Mouse (Mus musculus) CH12F3 (cell line): ENCODE measurements at regions not wholly inside any gene's neighbourhood (a gene's known extent, or its start where the extent isn't known, plus 50 kb on each side); places are given as distances from the start of the nearest gene placed in this dataset.
"Not testable (repeated sequence)": the region's sequence is repeated elsewhere in the genome, so short reads cannot be mapped to it uniquely, and the experiment has no call there.

Source experiments
- in situ Hi-C: fragments of 300-500 bp; cut with MboI; formaldehyde crosslinking; loops from 2 replicates; pipeline ENCODE4 v1.14.3; 2020; ENCODE audit warnings: low sequenced_read_pairs

DNA sequence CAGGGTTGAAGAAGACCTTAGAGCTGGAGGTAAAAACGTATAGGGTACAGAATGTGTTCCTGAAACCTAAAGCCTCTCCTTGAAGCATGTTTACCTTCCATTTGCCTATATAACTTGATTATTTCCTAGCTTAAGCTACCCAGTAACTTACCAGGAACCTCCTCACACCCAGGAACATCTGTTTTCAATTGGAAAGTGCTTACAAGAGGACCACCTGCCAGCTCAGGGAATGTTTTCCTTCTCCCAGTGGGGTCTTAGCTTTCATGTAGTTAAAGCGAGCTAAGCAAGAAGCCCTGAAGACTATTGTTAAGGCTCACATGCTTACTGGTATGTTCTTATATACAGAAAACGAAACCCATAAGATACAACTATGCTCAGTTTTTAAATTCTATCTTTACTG, 506.6 kb upstream of the Hsf2 start:
- in situ Hi-C loops: no loop called here

DNA sequence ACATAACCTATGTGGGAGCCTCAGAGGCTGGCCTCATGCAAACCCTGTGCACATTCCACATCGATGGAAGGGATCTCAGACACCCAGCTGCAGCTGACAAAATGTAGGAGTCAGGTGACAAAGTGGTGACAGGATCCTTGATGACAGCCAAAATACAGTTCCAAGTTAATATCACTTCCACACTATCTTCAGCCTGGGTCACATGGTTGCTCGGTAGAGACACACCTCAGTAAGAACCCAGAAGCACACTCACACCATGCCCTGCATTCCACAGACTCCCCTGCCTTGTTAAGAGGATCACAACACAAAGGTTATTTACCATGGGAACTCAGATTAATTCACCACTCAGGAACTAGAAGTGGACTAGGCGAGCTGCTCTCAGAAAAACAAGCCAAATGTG, 505.4 kb upstream of the Hsf2 start:
- in situ Hi-C loops: no loop called here

DNA sequence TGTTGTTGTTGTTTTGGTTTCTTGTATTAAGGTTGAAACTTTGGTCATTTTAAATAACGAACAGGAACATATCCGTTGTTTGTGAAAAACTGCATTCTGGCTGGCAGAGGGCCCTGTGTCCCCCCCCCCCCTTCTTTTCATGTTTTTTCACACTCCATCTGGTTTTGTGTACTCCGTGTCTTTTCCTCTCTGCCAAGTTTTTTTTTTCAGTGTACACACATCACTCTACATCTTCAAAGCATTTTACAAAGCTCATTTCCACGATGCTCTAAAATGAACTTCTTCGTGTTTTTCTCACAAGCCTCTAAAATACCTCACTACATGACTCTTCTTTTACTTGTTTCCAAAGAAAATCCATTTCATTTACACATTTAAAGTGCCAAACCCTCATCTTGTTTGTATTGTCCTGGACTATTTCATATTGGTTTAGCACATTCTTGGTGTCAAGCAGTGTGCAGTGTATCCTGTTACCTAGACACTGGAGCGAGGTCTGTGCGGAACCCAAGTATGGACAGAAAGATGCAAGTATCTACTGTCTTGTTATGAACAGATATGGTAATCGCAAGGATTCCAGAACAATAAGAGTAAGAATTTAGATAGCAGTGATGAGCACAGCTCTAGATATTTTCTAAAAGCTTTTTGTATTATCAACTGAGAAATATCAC, 503.5 kb upstream of the Hsf2 start:
- in situ Hi-C loops: no loop called here

DNA sequence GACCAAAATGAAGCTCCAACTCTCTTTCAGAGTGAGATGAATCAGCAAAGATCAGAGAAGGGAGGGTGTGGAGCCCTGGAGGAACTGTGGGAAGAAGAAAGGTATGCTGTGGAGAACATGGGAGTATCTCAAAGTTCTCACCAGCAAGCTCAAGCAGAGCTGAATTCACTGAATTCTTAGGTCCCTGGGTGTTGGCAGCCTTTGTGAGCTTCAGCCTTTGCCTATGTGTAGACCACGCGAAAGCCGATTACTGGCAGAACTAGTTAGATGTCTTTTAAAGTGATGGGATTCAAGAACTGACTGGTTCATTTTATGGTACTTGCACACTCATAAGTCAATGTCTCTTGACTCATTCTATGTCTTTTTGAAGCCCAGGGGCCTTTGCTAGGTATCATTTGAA, 491.2 kb upstream of the Hsf2 start:
- in situ Hi-C loops: no loop called here

DNA sequence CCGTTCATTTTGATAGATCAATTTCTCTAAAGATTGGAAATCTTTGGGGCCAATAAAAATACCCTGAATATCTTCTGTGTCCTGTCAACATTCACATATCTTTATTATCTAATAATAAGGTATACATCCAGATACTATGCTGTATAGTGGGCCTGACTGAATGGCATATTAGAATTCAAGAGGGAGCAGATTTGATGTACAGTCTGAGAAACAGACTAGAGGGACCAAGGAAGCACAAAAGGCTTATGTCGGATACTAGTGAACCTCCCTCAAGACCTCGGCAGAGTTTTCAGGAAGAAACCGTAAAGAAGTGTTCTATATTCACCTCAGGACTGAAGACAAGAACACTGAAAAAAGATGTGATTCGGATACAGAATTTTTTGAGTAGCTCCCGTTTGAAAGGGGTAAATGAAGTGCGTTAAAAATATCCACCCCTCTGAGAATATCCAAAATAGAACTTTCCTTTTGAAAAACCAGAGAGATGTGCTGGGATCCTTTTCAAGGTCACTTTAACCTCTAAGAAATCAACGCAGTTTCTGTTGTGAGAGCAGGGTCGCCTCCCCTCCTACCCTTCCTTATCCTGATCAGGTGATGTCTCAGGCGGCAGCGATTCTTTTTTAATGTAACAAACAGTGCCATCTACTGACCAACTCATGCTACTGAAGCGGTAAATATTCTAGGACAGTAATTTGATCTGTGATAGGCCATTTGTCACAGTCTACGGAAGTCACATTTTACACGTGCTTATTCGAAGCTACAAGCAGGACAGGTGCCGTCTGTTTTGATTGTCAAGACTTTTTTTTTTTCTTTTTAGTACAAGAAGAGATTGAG, 485.1 kb upstream of the Hsf2 start:
- in situ Hi-C loops: loop anchor here (10.0 kb wide), 1 partner anchor 636 kb away; no protein-coding TSS in a partner anchor

DNA sequence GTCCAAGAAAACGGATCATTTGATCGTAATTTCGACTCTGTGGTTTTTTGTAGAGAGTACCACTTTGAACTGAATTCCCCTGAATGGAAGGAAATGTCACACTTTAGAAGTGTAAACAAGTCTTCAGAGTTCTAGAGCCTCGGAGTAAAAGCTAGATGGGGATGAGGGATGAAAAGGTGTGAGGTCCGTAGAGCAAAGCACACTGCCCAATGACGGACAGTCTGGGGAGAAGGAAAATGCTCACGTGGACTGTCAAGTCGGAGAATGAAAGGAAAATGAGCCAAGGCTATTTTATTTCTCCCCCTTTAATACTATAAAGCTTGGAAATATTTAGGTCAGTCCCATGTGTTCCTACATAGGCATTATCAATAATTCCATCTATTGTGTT, 484.5 kb upstream of the Hsf2 start:
- in situ Hi-C loops: loop anchor here (10.0 kb wide), 1 partner anchor 637 kb away; no protein-coding TSS in a partner anchor

DNA sequence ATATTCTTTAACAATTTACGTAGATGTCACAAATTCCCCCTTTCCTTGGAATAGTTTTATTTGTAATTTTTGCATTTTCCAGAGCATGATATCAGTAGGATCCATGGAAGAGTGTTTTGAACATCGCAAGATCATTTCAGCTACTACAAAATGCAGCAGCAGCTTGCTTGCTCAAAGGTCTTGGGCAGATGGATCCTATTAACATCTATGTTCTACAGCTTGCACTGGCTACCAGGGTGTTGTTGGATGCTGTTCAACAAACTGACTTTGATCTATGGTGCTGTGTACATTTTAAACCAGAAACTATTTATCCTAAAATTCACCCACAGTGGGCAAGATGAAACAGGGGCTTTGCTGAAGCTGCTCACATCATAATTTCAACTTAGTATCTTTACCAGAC, 448.5 kb upstream of the Hsf2 start:
- in situ Hi-C loops: no loop called here

DNA sequence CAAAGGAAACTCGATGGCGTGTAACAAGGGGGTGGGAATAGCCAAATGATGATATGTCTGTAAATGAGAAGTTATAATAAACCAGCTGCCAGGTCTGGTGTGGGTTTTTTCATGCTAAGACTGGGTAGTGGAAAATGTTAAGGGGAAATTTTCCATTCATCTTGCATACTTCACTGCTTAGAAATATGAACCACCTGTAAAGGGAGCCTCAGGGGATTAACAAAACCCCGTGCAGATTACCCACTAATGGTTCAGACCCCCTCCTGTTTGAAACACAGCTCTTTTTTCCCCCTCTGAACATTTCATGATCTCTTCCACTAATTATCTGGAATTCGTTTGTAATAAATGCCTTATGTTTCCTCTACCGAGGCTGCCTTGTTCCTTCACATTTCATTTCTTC, 446.0 kb upstream of the Hsf2 start:
- in situ Hi-C loops: no loop called here

DNA sequence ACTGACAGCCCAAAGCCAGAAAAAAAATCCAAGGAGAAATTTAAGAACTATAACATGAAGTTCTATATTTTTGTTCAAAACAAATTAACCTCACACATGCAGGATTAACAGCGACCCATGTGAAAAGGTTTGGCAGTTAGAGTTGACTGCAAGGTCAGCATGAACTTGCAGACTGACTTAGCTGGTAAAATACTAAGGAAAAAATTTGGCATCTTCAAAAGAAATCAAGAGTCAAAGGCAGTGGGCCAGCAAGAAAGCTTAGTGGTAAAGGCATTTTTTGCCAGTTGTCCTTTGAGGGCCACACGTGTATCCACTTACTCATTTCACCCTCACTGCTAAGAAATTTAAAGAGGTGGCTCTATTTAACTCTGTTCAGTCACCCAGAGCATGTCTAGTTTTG, 440.2 kb upstream of the Hsf2 start:
- in situ Hi-C loops: no loop called here

DNA sequence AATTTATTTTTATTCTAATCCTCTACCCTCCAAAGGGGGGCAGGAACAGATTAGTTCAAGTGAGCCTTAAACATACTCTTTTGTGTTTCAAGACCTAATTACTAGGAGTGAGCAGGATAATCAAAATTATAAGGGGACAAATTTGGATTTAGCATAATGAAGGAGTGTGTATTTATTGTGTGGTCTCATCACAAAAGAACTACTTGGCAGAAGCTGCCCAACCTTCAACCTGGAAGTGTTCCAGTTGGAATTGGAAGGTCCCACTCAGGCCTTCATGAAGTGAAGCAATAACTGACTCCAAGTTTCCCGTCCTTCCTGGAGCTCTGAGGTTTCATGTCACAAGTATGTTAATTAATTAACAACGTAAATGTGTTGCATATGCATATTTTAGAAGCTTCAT, 439.3 kb upstream of the Hsf2 start:
- in situ Hi-C loops: no loop called here

DNA sequence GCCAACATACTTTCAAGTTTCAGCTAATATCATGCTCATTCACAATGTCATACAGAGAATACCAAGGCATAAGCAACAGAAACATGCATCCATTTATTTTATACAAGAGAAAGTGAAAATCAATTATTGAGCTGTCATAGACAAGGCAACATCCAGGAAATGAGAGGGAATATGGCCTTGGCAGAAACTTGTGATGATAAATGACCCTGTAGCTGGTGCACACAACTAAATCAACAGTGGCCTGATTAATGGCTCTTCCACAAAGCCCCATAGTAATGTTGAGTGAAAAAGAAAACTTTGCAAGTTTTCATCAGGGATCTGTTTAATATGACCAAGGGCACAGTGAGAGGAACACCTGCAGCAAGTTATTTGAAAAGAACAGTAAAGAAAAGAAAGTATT, 438.5 kb upstream of the Hsf2 start:
- in situ Hi-C loops: no loop called here

DNA sequence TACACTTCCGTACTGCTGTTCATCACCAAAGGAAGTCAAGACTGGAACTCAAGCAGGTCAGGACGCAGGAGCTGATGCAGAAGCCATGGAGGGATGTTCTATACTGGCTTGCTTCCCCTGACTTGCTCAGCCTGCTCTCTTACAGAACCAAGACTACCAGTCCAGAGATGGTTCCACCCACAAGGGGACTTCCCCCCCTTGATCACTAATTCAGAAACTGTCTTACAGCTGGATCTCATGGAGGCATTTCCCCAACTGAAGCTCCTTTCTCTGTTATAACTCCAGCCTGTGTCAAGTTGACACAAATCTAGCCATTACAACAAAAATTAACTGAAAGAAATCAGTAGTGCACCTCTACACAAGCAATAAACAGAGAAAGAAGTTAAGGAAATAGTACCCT, 432.8 kb upstream of the Hsf2 start:
- in situ Hi-C loops: not testable (repeated sequence)

DNA sequence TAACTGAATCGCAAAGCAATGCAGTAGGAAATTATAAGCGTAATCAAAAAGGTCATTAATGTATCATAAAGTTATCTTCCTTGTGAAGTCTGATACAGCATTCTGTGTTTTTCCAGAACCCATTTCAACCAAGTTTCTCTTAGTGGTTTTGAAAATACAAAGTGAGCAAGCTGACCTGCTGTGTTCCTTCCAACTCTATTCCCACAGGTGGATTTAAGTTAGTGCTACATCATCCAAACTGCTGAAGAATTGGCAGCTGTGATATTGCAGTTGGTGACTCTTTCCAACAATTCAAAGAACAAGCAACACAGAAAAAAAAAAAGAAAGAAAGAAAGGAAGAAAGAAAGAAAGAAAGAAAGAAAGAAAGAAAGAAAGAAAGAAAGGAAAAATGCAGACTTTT, 396.1 kb upstream of the Hsf2 start:
- in situ Hi-C loops: no loop called here

DNA sequence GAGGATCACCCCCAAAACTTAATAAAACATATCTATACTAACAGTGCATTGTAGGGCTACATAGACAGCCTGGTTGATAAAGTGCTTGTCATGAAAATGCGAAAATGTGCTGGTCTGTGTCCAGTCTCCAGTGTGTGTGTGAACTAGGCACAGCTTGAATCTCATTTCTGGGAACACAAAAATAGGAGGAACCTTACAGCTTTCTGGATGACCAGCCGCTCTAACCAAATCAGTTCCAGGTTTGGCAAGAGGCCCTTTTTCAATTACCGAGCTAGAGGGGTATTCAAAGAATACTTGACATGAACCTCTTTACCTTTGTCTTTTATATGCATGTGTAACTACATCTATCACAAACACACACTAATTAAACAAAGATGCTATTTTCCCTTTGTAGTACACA, 390.3 kb upstream of the Hsf2 start:
- in situ Hi-C loops: no loop called here

DNA sequence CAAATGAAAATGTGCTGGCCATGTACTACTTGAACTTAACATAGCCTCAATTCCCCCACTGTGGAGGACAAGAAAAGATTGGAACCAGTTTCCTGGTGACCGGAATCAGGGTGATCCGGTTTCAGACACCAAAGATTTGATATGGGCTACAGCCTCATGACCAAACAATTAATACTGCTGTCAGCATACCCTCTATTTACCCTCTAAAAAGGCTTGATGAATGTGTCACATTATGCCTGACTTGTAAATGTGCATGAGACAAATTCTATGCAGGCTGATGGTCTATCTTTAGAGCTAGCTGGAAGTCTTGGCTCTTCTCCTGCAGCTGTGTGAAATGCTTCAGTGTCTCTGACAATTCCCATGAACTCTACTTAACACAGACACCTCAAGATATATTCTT, 372.8 kb upstream of the Hsf2 start:
- in situ Hi-C loops: no loop called here

DNA sequence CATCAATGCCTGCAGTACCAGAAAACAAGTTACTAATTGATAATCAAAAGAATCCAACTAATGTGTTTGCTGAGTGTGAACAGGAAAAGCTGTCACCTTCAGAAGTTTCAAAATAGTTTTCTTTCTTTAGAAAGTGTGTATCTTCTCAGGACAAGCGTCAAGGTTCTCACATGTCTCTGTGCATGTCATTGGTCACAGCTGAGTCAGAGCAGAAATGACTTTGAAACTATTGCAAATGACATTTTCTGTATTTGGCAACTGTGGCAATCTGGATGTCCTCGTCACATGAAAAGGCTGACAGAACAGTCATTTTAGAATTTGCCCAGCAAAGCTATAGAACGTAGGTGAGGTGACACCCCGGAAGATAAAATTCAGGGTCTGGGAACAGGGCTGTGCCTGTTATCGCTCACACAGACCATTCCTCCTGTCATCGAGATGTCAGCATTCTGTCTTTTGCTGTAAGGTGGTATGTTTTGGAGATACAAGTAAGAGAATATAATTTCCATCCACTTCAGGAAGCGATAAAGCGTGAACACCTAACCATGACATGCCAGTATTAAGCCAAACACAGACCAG, 371.4 kb upstream of the Hsf2 start:
- in situ Hi-C loops: no loop called here

DNA sequence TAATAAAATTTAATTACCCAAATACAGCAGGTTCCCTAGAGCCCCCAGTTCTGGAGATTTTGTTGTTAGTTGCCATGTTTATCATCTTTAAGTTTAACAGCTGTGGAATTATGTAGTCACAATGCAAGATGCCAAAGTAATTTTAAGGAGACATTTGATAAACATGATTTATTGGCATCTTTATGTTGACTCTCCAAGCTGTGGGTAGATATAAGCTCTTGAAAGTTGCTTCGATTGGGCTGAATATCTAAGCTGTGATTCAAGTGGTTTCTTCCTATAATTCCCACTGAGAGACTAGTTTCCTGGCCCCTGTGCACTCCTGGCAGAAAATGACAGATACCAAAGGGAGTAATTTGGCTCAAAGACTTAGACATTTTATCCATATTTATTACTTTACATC, 364.7 kb upstream of the Hsf2 start:
- in situ Hi-C loops: no loop called here

DNA sequence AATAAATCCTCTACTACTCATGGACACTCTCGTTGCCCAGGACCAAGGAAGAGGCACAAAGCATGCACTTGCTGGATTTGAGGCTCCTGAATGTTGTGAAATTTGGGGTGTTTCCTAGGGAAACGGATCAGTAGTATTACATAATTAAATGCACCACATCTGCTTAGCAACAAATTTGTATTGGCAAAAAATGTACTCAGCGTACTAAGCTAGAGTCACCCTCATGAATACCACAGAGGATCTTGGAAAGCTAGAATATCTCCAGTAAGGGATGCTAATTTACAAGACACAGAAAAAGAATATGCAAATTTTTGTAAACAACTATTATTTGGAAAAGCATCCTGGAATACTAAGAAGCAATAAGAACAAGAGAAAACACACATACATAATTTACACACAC, 359.0 kb upstream of the Hsf2 start:
- in situ Hi-C loops: no loop called here

DNA sequence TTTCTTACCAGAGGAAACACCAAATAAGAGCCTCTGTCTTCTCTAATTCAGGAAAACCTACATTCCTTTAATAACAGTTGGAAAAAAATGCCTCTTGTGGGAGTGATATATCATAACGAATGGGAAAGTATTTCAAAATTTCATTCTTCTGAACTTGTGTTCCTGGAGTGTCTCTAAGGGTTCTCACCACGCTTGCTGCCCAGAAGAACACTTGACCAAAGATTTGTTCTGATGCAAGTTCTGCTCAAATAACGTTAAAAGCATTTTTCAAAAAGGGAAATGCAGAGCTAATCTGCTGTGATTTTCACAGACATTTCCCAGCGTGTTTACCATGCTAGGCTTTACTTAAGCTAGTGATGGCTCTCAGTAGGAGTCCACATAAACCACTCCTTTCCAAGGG, 329.8 kb upstream of the Hsf2 start:
- in situ Hi-C loops: no loop called here

DNA sequence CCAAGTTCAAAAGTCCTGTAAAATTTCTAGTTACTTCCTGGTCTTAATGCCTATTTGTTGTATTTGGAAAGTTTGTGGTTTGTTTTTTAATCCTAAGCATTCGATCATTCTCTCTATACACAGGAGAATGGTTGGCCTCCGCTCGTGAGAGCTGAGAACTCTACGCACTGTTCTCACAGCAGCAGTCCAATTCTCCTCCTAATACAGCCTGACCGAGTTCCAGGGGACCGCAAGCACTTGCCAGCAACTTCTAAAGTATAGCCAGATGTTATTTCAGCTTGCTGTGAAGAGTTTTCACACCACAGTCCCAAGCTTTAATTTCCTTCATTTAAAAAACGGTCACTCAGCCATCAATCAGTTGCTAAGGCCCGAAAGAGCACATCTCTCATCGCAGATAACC, 329.3 kb upstream of the Hsf2 start:
- in situ Hi-C loops: no loop called here

DNA sequence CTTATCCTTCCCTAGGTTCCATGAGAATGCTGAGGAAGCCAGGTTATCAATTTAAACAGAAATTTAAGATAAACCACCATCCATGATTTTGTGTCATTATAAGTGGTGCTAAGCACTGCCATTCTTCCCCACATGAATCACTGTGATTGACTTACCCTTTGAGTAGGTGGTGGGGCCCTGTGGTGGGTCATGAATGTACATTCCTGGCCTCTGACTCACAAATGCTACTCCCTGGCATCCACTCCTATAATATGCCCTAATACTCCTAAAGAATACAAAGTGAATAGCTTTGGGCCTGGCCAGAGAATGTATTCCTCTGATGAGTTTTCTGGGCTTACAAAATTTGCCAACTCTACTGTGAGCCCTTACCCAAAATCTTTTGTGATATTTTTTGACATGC, 325.6 kb upstream of the Hsf2 start:
- in situ Hi-C loops: no loop called here

DNA sequence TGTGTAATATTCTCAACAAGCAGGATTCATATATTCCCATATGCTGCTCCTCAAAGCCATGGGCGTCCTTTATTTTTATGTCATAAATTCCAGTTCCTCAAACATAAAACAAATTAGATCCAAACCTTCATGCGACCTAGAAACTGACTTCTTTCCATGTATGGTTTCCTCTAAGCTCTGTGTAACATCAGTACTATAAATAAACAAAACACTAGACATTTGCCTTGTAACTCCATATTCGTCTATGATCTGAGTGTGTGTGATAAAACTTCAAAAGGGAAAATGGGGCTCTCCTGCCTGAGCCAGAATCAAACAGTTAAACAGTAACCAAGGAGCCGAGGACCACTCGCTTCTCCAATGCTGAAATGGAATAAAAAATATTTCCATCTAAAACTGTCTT, 322.8 kb upstream of the Hsf2 start:
- in situ Hi-C loops: no loop called here
